In the genomic region with DNA sequence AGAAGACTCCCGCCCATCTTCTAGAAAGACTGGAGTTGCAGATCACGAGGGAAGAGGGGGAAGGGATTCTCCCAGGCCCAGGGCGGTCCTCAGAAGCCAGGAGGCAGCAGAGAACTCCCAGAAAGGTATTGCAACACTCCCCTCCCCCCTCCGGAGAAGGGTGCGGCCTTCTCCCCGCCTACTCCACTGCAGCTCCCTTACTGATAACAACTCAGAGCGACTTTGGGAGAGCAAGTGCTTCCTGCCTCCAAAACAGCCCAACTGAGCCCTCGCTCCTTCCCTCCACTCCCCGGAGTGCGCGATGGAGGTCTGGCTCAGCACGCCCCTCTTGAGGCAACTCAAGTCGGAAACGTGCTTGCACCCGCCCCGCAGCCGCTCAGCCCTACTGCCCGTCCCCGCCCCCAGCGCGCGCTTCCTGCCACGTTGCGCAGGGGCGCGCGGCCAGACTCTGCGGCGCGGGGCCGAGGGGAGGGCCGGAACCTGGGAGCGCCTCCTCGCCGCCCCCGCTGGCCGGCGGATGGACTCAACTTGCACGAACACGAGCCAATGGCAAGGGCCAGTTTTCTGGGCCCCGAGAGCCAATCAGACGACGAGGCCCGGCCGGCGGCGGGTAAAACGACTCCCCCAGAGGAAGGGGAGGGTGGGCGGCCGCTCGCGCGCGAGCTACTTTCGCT, we compare ENCODE assay signal across 8 mouse cellular contexts. TPM values are rescaled to one million over a fixed set of nuclear protein-coding genes. Genes with fewer than 3 reads are reported as not detected.
DNase-seq lines count a peak whose midpoint lies in the region; ATAC-seq and TF ChIP-seq lines count a peak whose summit lies in the region.

No protein-coding gene starts in this region.

- peak; percentile 80 for DNase-seq in Patski (ENCODE audit: low read depth, low spot score)
- peak; percentile 95 to 98 for DNase-seq in cerebellum, postnatal 10 days
- DNase-seq in frontal cortex, postnatal 14 days (ENCODE audit: low spot score in 2 of 2) = peak; percentile 83 to 88
- DNase-seq in layer of hippocampus, postnatal 25 days (ENCODE audit: extremely low spot score in 1 of 2, low spot score in 1 of 2) = peak; percentile 75 to 81
- peak; percentile 95 for DNase-seq in lung, postnatal 25 days (ENCODE audit: low spot score)
- DNase-seq in retina, postnatal 7 days (ENCODE audit: low read depth, low spot score) = peak; percentile 92
- DNase-seq in urinary bladder, adult 2 months (ENCODE audit: low spot score) = peak; percentile 97

- peak overlapping the region; percentile 88 for H3K4me2 ChIP-seq in hindbrain, embryonic 13.5 days

- no peak for TF ChIP-seq CTCF in Patski (IDR thresholded peaks at IDR 0.05)

- H3K9ac ChIP-seq in hindbrain, embryonic 13.5 days = peak overlapping the region; percentile 96

- in situ Hi-C loops in Patski (cut with MboI; ENCODE audit: low pct_unique_long_range_greater_than_20kb) = loop anchor here (25.0 kb wide), 1 partner anchor 814 kb away; a partner anchor contains a TSS

- CTCF ChIA-PET in Patski (lab: Charles Lee) = no interaction called here

- POLR2A ChIA-PET in Patski (lab: Charles Lee) = interaction anchor here (0.8 to 3.2 kb wide), 2 partner anchors 29 to 185 kb away, joined by 3 to 19 read pairs; a partner anchor contains a TSS

- H3K4me1 ChIP-seq in hindbrain, embryonic 13.5 days (replicated peaks) = peaks cover 43% of the 10 kb centered on the region

- H3K27ac ChIP-seq in hindbrain, embryonic 13.5 days = peak overlapping the region; percentile 100

- no peaks in the 10 kb centered on the region for H3K9me3 ChIP-seq in hindbrain, embryonic 13.5 days

- under 1% methylated on average over 42 of the region's 55 CpGs for WGBS in hindbrain, embryonic 13.5 days

- no peaks in the 10 kb centered on the region for H3K36me3 ChIP-seq in hindbrain, embryonic 13.5 days

- no peaks in the 10 kb centered on the region for H3K27me3 ChIP-seq in Patski
- no peaks in the 10 kb centered on the region for H3K27me3 ChIP-seq in hindbrain, embryonic 13.5 days

- peak overlapping the region; percentile 83 for H3K4me3 ChIP-seq in hindbrain, embryonic 13.5 days

- ATAC-seq in Patski = peak; percentile 76
- ATAC-seq in hindbrain, embryonic 13.5 days (ENCODE audit: low FRiP score) = peak; percentile 89

RNA-seq across cellular contexts. Expression of a gene that starts 1.0 kb away (rescaled TPM):
- 60.3 TPM for polyA plus RNA-seq in Patski (2021)
- polyA plus RNA-seq in hindbrain, embryonic 13.5 days (2015; fragmentation: Nextera tagmentation; extraction: Ambion mirVana) = 51.2 and 54.7 TPM in 2 replicates
- total RNA-seq in layer of hippocampus, postnatal 25 days (2021) = 100 to 1,000 TPM in 1 of 2 experiments, 10 to 100 TPM in 1; 92.7 to 121 TPM
- polyA plus RNA-seq in urinary bladder, adult 2 months (2012; rRNA removed) = 41.4 and 49.9 TPM in 2 replicates

RNA-seq across cellular contexts. Expression of a gene that starts 30.1 kb away (rescaled TPM):
- 63.3 TPM for polyA plus RNA-seq in Patski (2021)
- polyA plus RNA-seq in hindbrain, embryonic 13.5 days (2015; fragmentation: Nextera tagmentation; extraction: Ambion mirVana) = 56.4 and 58.8 TPM in 2 replicates
- total RNA-seq in layer of hippocampus, postnatal 25 days (2021) = 10 to 100 TPM; 34.3 to 42.3 TPM
- polyA plus RNA-seq in urinary bladder, adult 2 months (2012; rRNA removed) = 25.3 and 27.2 TPM in 2 replicates

Comparison
In these comparisons a context has a peak if more than half of its experiments do, and no peak if none do; other contexts are left out.
1. Peak in every context shown above with its lines: DNase-seq, ATAC-seq, H3K4me3 ChIP-seq and H3K27ac ChIP-seq.